Mouse (Mus musculus): ENCODE data around the gene Klc1. TPM values are rescaled to one million over a fixed set of nuclear protein-coding genes. Genes with fewer than 3 reads are reported as not detected.

Klc1 gene
- total and polyA plus RNA-seq, 2 experiments from 2014 or later: 596 to 640 TPM

GRCm38 (mm10) chr12:111787015-111787414 lies 28.4 kb downstream of the Klc1 start:
- Histone ChIP-seq H3K4me2 (ENCODE audit: low read depth) (no peak overlapping the region), H3K27me3 (ENCODE audit: insufficient read depth, low read length) (no peaks in the 10 kb centered on the region), H3K36me3 (ENCODE audit: insufficient read depth) (peaks cover 85% of the 10 kb centered on the region), H3K27ac (ENCODE audit: low read depth, low read length) (no peak overlapping the region), H3K9ac (no peak overlapping the region), H3K4me3 (ENCODE audit: low read depth, low read length) (no peak overlapping the region), H3K9me3 (ENCODE audit: low read length) (no peaks in the 10 kb centered on the region), H3K4me1 (ENCODE audit: insufficient read depth) (no peaks in the 10 kb centered on the region)
- no peak for TF ChIP-seq CTCF (IDR thresholded peaks at IDR 0.05; ENCODE audit: low read depth)
- ATAC-seq (no peak), DNase-seq (no peak)
- WGBS: 92% methylated on average over 6 of the region's 6 CpGs

GRCm38 (mm10) chr12:111790090-111790489 lies 31.4 kb downstream of the Klc1 start:
- TF ChIP-seq CTCF (IDR thresholded peaks at IDR 0.05; ENCODE audit: low read depth): no peak

GRCm38 (mm10) chr12:111790631-111791030 lies 32.0 kb downstream of the Klc1 start:
- ATAC-seq (no peak), DNase-seq (no peak)
- Histone ChIP-seq H3K27ac (ENCODE audit: low read depth, low read length) (no peak overlapping the region), H3K27me3 (ENCODE audit: insufficient read depth, low read length) (no peaks in the 10 kb centered on the region), H3K4me2 (ENCODE audit: low read depth) (no peak overlapping the region), H3K9me3 (ENCODE audit: low read length) (no peaks in the 10 kb centered on the region), H3K36me3 (ENCODE audit: insufficient read depth) (peaks cover 77% of the 10 kb centered on the region), H3K4me3 (ENCODE audit: low read depth, low read length) (no peak overlapping the region), H3K9ac (no peak overlapping the region), H3K4me1 (ENCODE audit: insufficient read depth) (no peaks in the 10 kb centered on the region)
- TF ChIP-seq CTCF (IDR thresholded peaks at IDR 0.05; ENCODE audit: low read depth): no peak
- 91% methylated on average over 7 of the region's 7 CpGs for WGBS

More at GRCm38 (mm10) chr12:111790090-111790489, 31.4 kb downstream of the Klc1 start:
- Histone ChIP-seq H3K36me3 (ENCODE audit: insufficient read depth) (peaks cover 77% of the 10 kb centered on the region), H3K4me1 (ENCODE audit: insufficient read depth) (no peaks in the 10 kb centered on the region), H3K9ac (no peak overlapping the region), H3K4me2 (ENCODE audit: low read depth) (no peak overlapping the region), H3K27me3 (ENCODE audit: insufficient read depth, low read length) (no peaks in the 10 kb centered on the region), H3K4me3 (ENCODE audit: low read depth, low read length) (no peak overlapping the region), H3K27ac (ENCODE audit: low read depth, low read length) (no peak overlapping the region), H3K9me3 (ENCODE audit: low read length) (no peaks in the 10 kb centered on the region)
- 95% methylated on average over 5 of the region's 5 CpGs for WGBS
- ATAC-seq (no peak), DNase-seq (no peak)

- TF ChIP-seq CTCF (IDR thresholded peaks at IDR 0.05; ENCODE audit: low read depth): no peak
- ATAC-seq: peak; percentile 26; the same call in 1 of the 2 replicates
- H3K9me3 ChIP-seq (ENCODE audit: low read length): no peaks in the 10 kb centered on the region
- H3K9ac ChIP-seq: no peak overlapping the region
- WGBS: 76% methylated on average over 13 of the region's 13 CpGs
- no peak for DNase-seq
- H3K4me2 ChIP-seq (ENCODE audit: low read depth): no peak overlapping the region
- H3K27ac ChIP-seq (ENCODE audit: low read depth, low read length): peak overlapping the region; percentile 62; the same call in 1 of the 2 replicates
- no peaks in the 10 kb centered on the region for H3K27me3 ChIP-seq (ENCODE audit: insufficient read depth, low read length)
- H3K4me1 ChIP-seq (ENCODE audit: insufficient read depth): no peaks in the 10 kb centered on the region
- no peak overlapping the region for H3K4me3 ChIP-seq (ENCODE audit: low read depth, low read length)
- peaks cover 77% of the 10 kb centered on the region for H3K36me3 ChIP-seq (ENCODE audit: insufficient read depth)
Observed at GRCm38 (mm10) chr12:111791474-111792104, 32.9 kb downstream of the Klc1 start.

GRCm38 (mm10) chr12:111794102-111794501 lies 35.5 kb downstream of the Klc1 start:
- no peak overlapping the region for H3K9ac ChIP-seq
- no peak for ATAC-seq
- no peak for TF ChIP-seq CTCF (IDR thresholded peaks at IDR 0.05; ENCODE audit: low read depth)
- no peak overlapping the region for H3K27ac ChIP-seq (ENCODE audit: low read depth, low read length)
- H3K4me2 ChIP-seq (ENCODE audit: low read depth): no peak overlapping the region
- H3K4me3 ChIP-seq (ENCODE audit: low read depth, low read length): no peak overlapping the region
- no peak for DNase-seq
- peaks cover 78% of the 10 kb centered on the region for H3K36me3 ChIP-seq (ENCODE audit: insufficient read depth)
- 89% methylated on average over 22 of the region's 22 CpGs for WGBS
- H3K27me3 ChIP-seq (ENCODE audit: insufficient read depth, low read length): no peaks in the 10 kb centered on the region
- no peaks in the 10 kb centered on the region for H3K4me1 ChIP-seq (ENCODE audit: insufficient read depth)
- H3K9me3 ChIP-seq (ENCODE audit: low read length): no peaks in the 10 kb centered on the region

- 96% methylated on average over 18 of the region's 18 CpGs for WGBS
- no peak overlapping the region for H3K27ac ChIP-seq (ENCODE audit: low read depth, low read length)
- no peaks in the 10 kb centered on the region for H3K27me3 ChIP-seq (ENCODE audit: insufficient read depth, low read length)
- ATAC-seq (no peak), DNase-seq (no peak)
- H3K4me1 ChIP-seq (ENCODE audit: insufficient read depth): no peaks in the 10 kb centered on the region
- H3K4me2 ChIP-seq (ENCODE audit: low read depth): no peak overlapping the region
- H3K36me3 ChIP-seq (ENCODE audit: insufficient read depth): peaks cover 76% of the 10 kb centered on the region
- H3K9ac ChIP-seq: no peak overlapping the region
- TF ChIP-seq CTCF (IDR thresholded peaks at IDR 0.05; ENCODE audit: low read depth): no peak
- no peaks in the 10 kb centered on the region for H3K9me3 ChIP-seq (ENCODE audit: low read length)
- no peak overlapping the region for H3K4me3 ChIP-seq (ENCODE audit: low read depth, low read length)
Observed at GRCm38 (mm10) chr12:111794526-111795179, 36.0 kb downstream of the Klc1 start.

- Histone ChIP-seq H3K9ac (no peak overlapping the region), H3K4me3 (ENCODE audit: low read depth, low read length) (no peak overlapping the region), H3K9me3 (ENCODE audit: low read length) (no peaks in the 10 kb centered on the region), H3K36me3 (ENCODE audit: insufficient read depth) (peaks cover 72% of the 10 kb centered on the region), H3K27me3 (ENCODE audit: insufficient read depth, low read length) (no peaks in the 10 kb centered on the region), H3K27ac (ENCODE audit: low read depth, low read length) (no peak overlapping the region), H3K4me1 (ENCODE audit: insufficient read depth) (no peaks in the 10 kb centered on the region), H3K4me2 (ENCODE audit: low read depth) (no peak overlapping the region)
- no peak for DNase-seq
- 91% methylated on average over 28 of the region's 28 CpGs for WGBS
- TF ChIP-seq CTCF (IDR thresholded peaks at IDR 0.05; ENCODE audit: low read depth): no peak
- ATAC-seq: no peak
Observed at GRCm38 (mm10) chr12:111795180-111795895, 36.7 kb downstream of the Klc1 start.
